ENCODE assay signal across 19 mouse cellular contexts in the genomic region with DNA sequence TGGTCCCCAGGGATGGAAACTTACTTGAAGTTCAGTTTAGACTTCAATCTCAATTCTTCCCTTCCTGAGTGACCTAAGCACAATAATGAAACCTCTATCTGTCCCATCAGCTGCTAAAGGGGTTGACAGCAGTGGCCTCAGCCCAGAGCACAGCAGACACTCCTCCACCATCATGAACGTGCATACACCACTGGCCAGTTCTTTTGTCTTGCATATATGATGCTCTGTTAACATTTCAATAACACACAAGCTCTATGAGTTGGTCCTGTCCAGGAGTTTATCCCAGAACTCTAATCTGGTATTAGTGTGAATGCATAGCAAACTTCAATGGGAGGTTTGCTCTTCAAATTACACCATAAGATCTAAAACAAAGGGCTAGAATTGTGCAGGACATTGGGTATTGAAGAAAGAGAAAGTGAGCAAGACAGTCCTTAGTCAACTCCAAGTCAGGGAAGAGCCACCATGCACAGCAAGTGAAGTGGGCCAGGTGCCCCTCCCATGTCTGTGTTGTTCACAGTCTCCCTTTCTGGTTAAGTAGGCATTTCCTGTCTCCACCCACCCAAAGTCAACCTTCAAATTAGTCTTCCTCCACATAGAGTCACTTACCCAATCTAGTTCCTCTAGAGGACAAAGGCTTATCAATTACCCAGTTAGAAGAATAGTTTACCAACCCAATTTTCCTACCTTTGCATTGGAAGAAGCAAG. TPM values are rescaled to one million over a fixed set of nuclear protein-coding genes. Genes with fewer than 3 reads are reported as not detected.
A peak's percentile ranks its signal among the peaks of the same experiment; 100 is the strongest.
DNase-seq lines count a peak whose midpoint lies in the region; ATAC-seq lines count a peak whose summit lies in the region.
"Had no signal": no experiment of that assay in that cellular context is flagged by ENCODE, and none has a peak within 500 bp of the region (broad histone marks: within the 10 kb centered on the region; RNA-seq: fewer than 3 reads in every experiment).

No protein-coding gene starts in this region.

- H3K27me3 ChIP-seq in neural tube, embryonic 15.5 days (replicated peaks) = no peaks in the 10 kb centered on the region
- no peaks in the 10 kb centered on the region for H3K27me3 ChIP-seq in midbrain, embryonic 13.5 days
- H3K27me3 ChIP-seq: forebrain, embryonic 13.5 days; heart, embryonic 13.5 days; hindbrain, embryonic 15.5 days had no signal

- H3K4me1 ChIP-seq in neural tube, embryonic 15.5 days = no peaks in the 10 kb centered on the region
- H3K4me1 ChIP-seq in midbrain, embryonic 13.5 days (replicated peaks) = no peaks in the 10 kb centered on the region
- H3K4me1 ChIP-seq: forebrain, embryonic 13.5 days; hindbrain, embryonic 15.5 days had no signal

- WGBS in neural tube, embryonic 15.5 days = 70% methylated on average over 1 of the region's 1 CpGs
- WGBS in midbrain, embryonic 13.5 days = 62% methylated on average over 1 of the region's 1 CpGs

- H3K4me2 ChIP-seq in neural tube, embryonic 15.5 days = no peak overlapping the region
- no peak overlapping the region for H3K4me2 ChIP-seq in midbrain, embryonic 13.5 days (replicated peaks)
- H3K4me2 ChIP-seq: forebrain, embryonic 13.5 days; heart, embryonic 13.5 days; hindbrain, embryonic 15.5 days; lung, embryonic 14.5 days had no signal

- no peak overlapping the region for H3K9ac ChIP-seq in neural tube, embryonic 15.5 days (replicated peaks)
- no peak overlapping the region for H3K9ac ChIP-seq in midbrain, embryonic 13.5 days (replicated peaks)
- H3K9ac ChIP-seq: forebrain, embryonic 13.5 days; heart, embryonic 13.5 days; hindbrain, embryonic 15.5 days; lung, embryonic 14.5 days had no signal

- H3K4me3 ChIP-seq in neural tube, embryonic 15.5 days (replicated peaks) = no peak overlapping the region
- no peak overlapping the region for H3K4me3 ChIP-seq in midbrain, embryonic 13.5 days (replicated peaks)
- H3K4me3 ChIP-seq: forebrain, embryonic 13.5 days; heart, embryonic 13.5 days; hindbrain, embryonic 15.5 days; layer of hippocampus, adult 2 months had no signal

- no peak overlapping the region for H3K27ac ChIP-seq in neural tube, embryonic 15.5 days (replicated peaks)
- no peak overlapping the region for H3K27ac ChIP-seq in midbrain, embryonic 13.5 days
- H3K27ac ChIP-seq: forebrain, embryonic 13.5 days; heart, embryonic 13.5 days; hindbrain, embryonic 15.5 days; kidney, postnatal 0 days; layer of hippocampus, adult 2 months had no signal

- H3K36me3 ChIP-seq in neural tube, embryonic 15.5 days = no peaks in the 10 kb centered on the region
- H3K36me3 ChIP-seq in midbrain, embryonic 13.5 days = no peaks in the 10 kb centered on the region
- H3K36me3 ChIP-seq: heart, embryonic 13.5 days; hindbrain, embryonic 15.5 days had no signal

- no peak for ATAC-seq in neural tube, embryonic 15.5 days (ENCODE audit: low FRiP score)
- ATAC-seq in midbrain, embryonic 13.5 days = no peak
- ATAC-seq: forebrain, embryonic 13.5 days had no signal

- H3K9me3 ChIP-seq in neural tube, embryonic 15.5 days (replicated peaks) = no peaks in the 10 kb centered on the region
- H3K9me3 ChIP-seq in midbrain, embryonic 13.5 days = no peaks in the 10 kb centered on the region
- H3K9me3 ChIP-seq: forebrain, embryonic 13.5 days; heart, embryonic 13.5 days; hindbrain, embryonic 15.5 days had no signal

- peak; percentile 47 to 63 for DNase-seq in spleen, postnatal 36 days (ENCODE audit: low spot score in 2 of 2)
- DNase-seq in spleen, postnatal 14 days (ENCODE audit: low spot score in 2 of 2) = no peak
- DNase-seq in ES-CJ7 (ENCODE audit: low read depth, low spot score) = peak; percentile 82
- peak; percentile 73 for DNase-seq in induced T-regulatory cell, adult 2 months (ENCODE audit: low read depth)
- DNase-seq in thymus, postnatal 4 days = peak; percentile 24
- DNase-seq: cerebellum, postnatal 14 days; heart, postnatal 36 days; kidney, adult 11 months; left cerebral cortex, postnatal 4 days; lung, embryonic 14.5 days; midbrain, embryonic 14.5 days had no signal

RNA-seq across cellular contexts. Expression of a gene that starts 10.2 kb away (rescaled TPM):
- 0.49 and 0.59 TPM in 2 replicates for polyA plus RNA-seq in neural tube, embryonic 15.5 days (2015; fragmentation: Nextera tagmentation; extraction: Ambion mirVana)
- polyA plus RNA-seq in midbrain, embryonic 13.5 days (2015; fragmentation: Nextera tagmentation; extraction: Ambion mirVana) = 0.22 and 0.62 TPM in 2 replicates
- polyA plus RNA-seq: liver, adult 2 months had no signal

RNA-seq across cellular contexts. Expression of a gene that starts 10.5 kb away (rescaled TPM):
- polyA plus RNA-seq in neural tube, embryonic 15.5 days (2015; fragmentation: Nextera tagmentation; extraction: Ambion mirVana) = 9.9 and 10.2 TPM in 2 replicates
- polyA plus RNA-seq in midbrain, embryonic 13.5 days (2015; fragmentation: Nextera tagmentation; extraction: Ambion mirVana) = 4.7 and 5.0 TPM in 2 replicates

RNA-seq across cellular contexts. Expression of a gene that starts 41.8 kb away (rescaled TPM):
- polyA plus RNA-seq in neural tube, embryonic 15.5 days (2015; fragmentation: Nextera tagmentation; extraction: Ambion mirVana) = 5.6 and 6.9 TPM in 2 replicates
- polyA plus RNA-seq in midbrain, embryonic 13.5 days (2015; fragmentation: Nextera tagmentation; extraction: Ambion mirVana) = 1.2 and 2.3 TPM in 2 replicates

Comparison
In these comparisons a context has a peak if more than half of its experiments do, and no peak if none do; other contexts are left out.
1. DNase-seq: peak in spleen, postnatal 36 days (2 of 2), ES-CJ7 (single experiment), induced T-regulatory cell, adult 2 months (single experiment) and thymus, postnatal 4 days (single experiment); none in spleen, postnatal 14 days (0 of 2).